Mouse (Mus musculus): ENCODE measurements around the gene Gadd45gip1. TPM values are rescaled to one million over a fixed set of nuclear protein-coding genes. Genes with fewer than 3 reads are reported as not detected.

Gadd45gip1 gene
- polyA plus RNA-seq (2017; shearing (Covaris generic)) = 20.8 TPM

GRCm38 (mm10) chr8:84831490-84831889 is at the start of gene Gadd45gip1:
Gadd45gip1 (plus strand) TSS chr8:84831522.

GRCm38 (mm10) chr8:84799999-84800831 is 31.1 kb upstream of the Gadd45gip1 start, which contains the start of gene Nfix:
Nfix (minus strand) TSS chr8:84800344.

GRCm38 (mm10) chr8:84822723-84823122 is 8.6 kb upstream of the Gadd45gip1 start, which contains the start of gene Dand5:
Dand5 (minus strand) TSS chr8:84822823.

GRCm38 (mm10) chr8:84840248-84840999 is 9.1 kb downstream of the Gadd45gip1 start, which contains the start of gene Rad23a:
Rad23a (minus strand) TSS chr8:84840665.

GRCm38 (mm10) chr8:84846722-84847572 is 15.6 kb downstream of the Gadd45gip1 start, which contains the start of gene Calr:
Calr (minus strand) TSS chr8:84846934.

GRCm38 (mm10) chr8:84856864-84857441 is 25.6 kb downstream of the Gadd45gip1 start, which contains the start of gene Farsa:
Farsa (plus strand) TSS chr8:84856989.

GRCm38 (mm10) chr8:84871376-84872308 is 40.3 kb downstream of the Gadd45gip1 start, which contains the start of gene Syce2:
Syce2 (plus strand) TSS chr8:84872111.

Other genes with a start within 250 kb of the Gadd45gip1 start
- 110 TPM for gene Ier2, start 168.7 kb upstream of the Gadd45gip1 start, polyA plus RNA-seq (2017; shearing (Covaris generic))
- gene Trmt1, start 145.2 kb upstream of the Gadd45gip1 start, polyA plus RNA-seq (2017; shearing (Covaris generic)) = 72.2 TPM
- gene Nacc1, start 143.7 kb upstream of the Gadd45gip1 start, polyA plus RNA-seq (2017; shearing (Covaris generic)) = 2.4 TPM
- gene Lyl1, start 130.1 kb upstream of the Gadd45gip1 start, polyA plus RNA-seq (2017; shearing (Covaris generic)) = 0.40 TPM
- 35.6 TPM for gene G430095P16Rik, start 108.5 kb upstream of the Gadd45gip1 start, polyA plus RNA-seq (2017; shearing (Covaris generic))
- 4.7 TPM for gene Nfix, start 31.2 kb upstream of the Gadd45gip1 start, polyA plus RNA-seq (2017; shearing (Covaris generic))
- gene Dand5, start 8.7 kb upstream of the Gadd45gip1 start, polyA plus RNA-seq (2017; shearing (Covaris generic)) = 7.8 TPM
- gene Rad23a, start 9.1 kb downstream of the Gadd45gip1 start, polyA plus RNA-seq (2017; shearing (Covaris generic)) = 200 TPM
- 494 TPM for gene Calr, start 15.4 kb downstream of the Gadd45gip1 start, polyA plus RNA-seq (2017; shearing (Covaris generic))
- 110 TPM for gene Farsa, start 25.5 kb downstream of the Gadd45gip1 start, polyA plus RNA-seq (2017; shearing (Covaris generic))
- gene Syce2, start 40.6 kb downstream of the Gadd45gip1 start, polyA plus RNA-seq (2017; shearing (Covaris generic)) = 7.1 TPM
- 38.4 TPM for gene Gcdh, start 62.4 kb downstream of the Gadd45gip1 start, polyA plus RNA-seq (2017; shearing (Covaris generic))
- 0.60 TPM for gene Klf1, start 70.4 kb downstream of the Gadd45gip1 start, polyA plus RNA-seq (2017; shearing (Covaris generic))
- gene Dnase2a, start 77.0 kb downstream of the Gadd45gip1 start, polyA plus RNA-seq (2017; shearing (Covaris generic)) = 22.3 TPM
- 1.3 TPM for gene Mast1, start 105.8 kb downstream of the Gadd45gip1 start, polyA plus RNA-seq (2017; shearing (Covaris generic))
- gene Rtbdn, start 115.5 kb downstream of the Gadd45gip1 start, polyA plus RNA-seq (2017; shearing (Covaris generic)) = not detected
- gene Gm49661, start 137.9 kb downstream of the Gadd45gip1 start, polyA plus RNA-seq (2017; shearing (Covaris generic)) = not detected
- gene Prdx2, start 138.1 kb downstream of the Gadd45gip1 start, polyA plus RNA-seq (2017; shearing (Covaris generic)) = 233 TPM
- 108 TPM for gene Rnaseh2a, start 138.2 kb downstream of the Gadd45gip1 start, polyA plus RNA-seq (2017; shearing (Covaris generic))
- gene Junb, start 147.2 kb downstream of the Gadd45gip1 start, polyA plus RNA-seq (2017; shearing (Covaris generic)) = 339 TPM
- 4.4 TPM for gene Hook2, start 159.1 kb downstream of the Gadd45gip1 start, polyA plus RNA-seq (2017; shearing (Covaris generic))
- not detected for gene Best2, start 183.0 kb downstream of the Gadd45gip1 start, polyA plus RNA-seq (2017; shearing (Covaris generic))
- gene Asna1, start 193.8 kb downstream of the Gadd45gip1 start, polyA plus RNA-seq (2017; shearing (Covaris generic)) = 60.6 TPM
- gene Trir, start 195.3 kb downstream of the Gadd45gip1 start, polyA plus RNA-seq (2017; shearing (Covaris generic)) = 122 TPM
- 51.4 TPM for gene Tnpo2, start 205.4 kb downstream of the Gadd45gip1 start, polyA plus RNA-seq (2017; shearing (Covaris generic))
- gene Fbxw9, start 228.5 kb downstream of the Gadd45gip1 start, polyA plus RNA-seq (2017; shearing (Covaris generic)) = 10.1 TPM
- 2.5 TPM for gene Gm5741, start 236.5 kb downstream of the Gadd45gip1 start, polyA plus RNA-seq (2017; shearing (Covaris generic))
- gene Dhps, start 240.2 kb downstream of the Gadd45gip1 start, polyA plus RNA-seq (2017; shearing (Covaris generic)) = 57.7 TPM
- gene Wdr83os, start 249.2 kb downstream of the Gadd45gip1 start, polyA plus RNA-seq (2017; shearing (Covaris generic)) = 190 TPM
- gene Wdr83, start 249.8 kb downstream of the Gadd45gip1 start, polyA plus RNA-seq (2017; shearing (Covaris generic)) = 46.6 TPM

All from CD4-positive, CD25-positive, alpha-beta regulatory T cell, adult 9 weeks (primary cell).